Mouse (Mus musculus): ENCODE data around the gene Oxld1. TPM values are rescaled to one million over a fixed set of nuclear protein-coding genes. Genes with fewer than 3 reads are reported as not detected.
A peak's percentile ranks its signal among the peaks of the same experiment; 100 is the strongest.

The Oxld1 gene
- polyA plus RNA-seq, 1 experiment from 2014 or later = 13.1 TPM

DNA sequence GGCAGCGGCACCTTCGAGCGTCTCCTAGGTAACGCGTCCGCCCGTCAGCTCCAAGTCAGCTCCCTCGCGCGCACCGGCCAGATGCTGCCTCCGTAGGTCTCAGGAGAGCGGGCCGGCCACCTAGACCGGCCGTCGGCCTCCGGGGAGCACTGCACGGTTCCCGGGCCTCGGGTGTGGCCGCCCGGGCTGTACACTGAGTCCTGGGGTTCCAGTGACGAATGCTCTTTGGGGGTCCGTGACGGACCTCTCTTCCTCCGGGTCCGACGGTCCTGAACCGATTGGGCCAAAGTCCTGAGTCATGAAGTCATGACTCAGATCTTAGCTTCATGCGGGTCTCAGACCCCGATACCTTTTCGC lies 9.8 kb upstream of the Oxld1 start:
- H3K9ac ChIP-seq = peak overlapping the region; percentile 94
- H3K4me1 ChIP-seq = peaks cover 25% of the 10 kb centered on the region
- under 1% methylated on average over 33 of the region's 33 CpGs for WGBS
- peak overlapping the region; percentile 80 for H3K4me2 ChIP-seq
- ATAC-seq (ENCODE audit: insufficient number of reproducible peaks, low FRiP score, low TSS enrichment, low read depth) = peak; percentile 31
- H3K4me3 ChIP-seq = peak overlapping the region; percentile 100
- no peaks in the 10 kb centered on the region for H3K9me3 ChIP-seq
- peaks cover 63% of the 10 kb centered on the region for H3K36me3 ChIP-seq
- H3K27me3 ChIP-seq = no peaks in the 10 kb centered on the region
- H3K27ac ChIP-seq = peak overlapping the region; percentile 47; the same call in 1 of the 2 replicates

DNA sequence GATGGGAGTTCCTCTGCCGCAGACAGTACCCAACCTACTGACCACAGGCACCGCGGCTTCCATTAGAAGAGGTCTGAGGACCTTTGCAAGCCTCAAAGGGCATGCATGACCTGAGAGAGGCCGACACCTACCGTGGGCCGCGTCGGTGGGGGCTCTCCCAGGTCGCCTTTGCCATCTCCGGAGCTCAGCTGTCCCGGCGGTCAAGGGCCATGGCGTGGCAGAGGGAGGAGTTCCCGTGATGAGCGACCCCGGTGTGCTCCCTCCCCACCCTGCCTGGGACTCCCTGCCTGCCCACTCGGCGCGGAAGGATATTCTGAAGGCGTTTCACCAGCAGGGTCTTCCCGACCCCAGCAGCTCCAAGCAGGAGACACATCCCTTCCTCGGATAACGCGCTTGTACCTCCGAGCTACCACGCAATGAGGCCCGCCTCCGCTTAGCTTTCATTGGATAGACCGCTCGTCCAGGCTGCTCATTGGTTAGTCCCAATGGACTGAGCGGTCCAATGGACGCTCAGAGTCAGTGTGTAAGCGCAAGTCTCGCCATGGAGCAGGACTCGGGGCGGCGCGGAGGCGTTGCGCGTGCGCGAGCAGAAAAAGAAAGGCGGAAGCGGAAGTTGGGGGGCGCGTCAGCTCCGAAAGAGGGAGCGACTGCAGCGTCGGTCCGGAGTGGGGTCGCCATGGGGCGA lies 9.3 kb upstream of the Oxld1 start, which contains the start of gene Arl16:
Arl16 (minus strand) TSS at position 557 of the 685 bp plus-strand sequence.
- H3K4me3 ChIP-seq = peak within 1 kb of the TSS; percentile 100
- no peaks in the 10 kb centered on the region for H3K27me3 ChIP-seq
- WGBS = under 1% methylated on average over 51 of the region's 54 CpGs
- H3K9ac ChIP-seq = peak within 1 kb of the TSS; percentile 94
- H3K4me1 ChIP-seq = peaks cover 25% of the 10 kb centered on the region
- H3K4me2 ChIP-seq = peak within 1 kb of the TSS; percentile 89
- ATAC-seq (ENCODE audit: insufficient number of reproducible peaks, low FRiP score, low TSS enrichment, low read depth) = peak; percentile 99
- no peaks in the 10 kb centered on the region for H3K9me3 ChIP-seq
- peaks cover 62% of the 10 kb centered on the region for H3K36me3 ChIP-seq
- peak within 1 kb of the TSS; percentile 83 for H3K27ac ChIP-seq

DNA sequence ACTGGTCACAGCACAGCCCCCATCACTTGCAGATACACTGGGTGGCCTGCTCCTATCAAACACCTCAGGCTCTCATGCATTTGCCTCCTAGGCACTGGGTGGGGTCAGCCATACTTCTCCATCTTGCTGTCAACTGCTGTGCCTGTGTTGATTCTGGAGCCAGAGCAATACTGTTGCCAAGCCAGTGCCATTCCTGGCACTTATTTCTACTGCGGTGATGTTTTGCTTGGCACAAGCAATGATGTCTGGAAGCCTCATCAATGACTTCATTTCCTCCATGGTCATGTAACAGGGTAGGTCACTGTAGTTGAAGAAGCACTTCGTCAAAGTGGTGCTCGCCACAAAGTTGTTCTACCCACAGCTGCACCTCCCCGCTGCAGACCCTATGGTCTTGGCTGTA lies 7.7 kb upstream of the Oxld1 start:
- peaks cover 25% of the 10 kb centered on the region for H3K4me1 ChIP-seq
- 75% methylated on average over 4 of the region's 4 CpGs for WGBS
- 0 out of 2 replicates have a peak overlapping the region, but pooled peaks have one; percentile 89 for H3K4me2 ChIP-seq
- no peak overlapping the region for H3K27ac ChIP-seq
- no peaks in the 10 kb centered on the region for H3K9me3 ChIP-seq
- H3K4me3 ChIP-seq = peak overlapping the region; percentile 100; the same call in 1 of the 2 replicates
- no peaks in the 10 kb centered on the region for H3K27me3 ChIP-seq
- ATAC-seq (ENCODE audit: insufficient number of reproducible peaks, low FRiP score, low TSS enrichment, low read depth) = no peak
- H3K9ac ChIP-seq = no peak overlapping the region
- H3K36me3 ChIP-seq = peaks cover 61% of the 10 kb centered on the region

DNA sequence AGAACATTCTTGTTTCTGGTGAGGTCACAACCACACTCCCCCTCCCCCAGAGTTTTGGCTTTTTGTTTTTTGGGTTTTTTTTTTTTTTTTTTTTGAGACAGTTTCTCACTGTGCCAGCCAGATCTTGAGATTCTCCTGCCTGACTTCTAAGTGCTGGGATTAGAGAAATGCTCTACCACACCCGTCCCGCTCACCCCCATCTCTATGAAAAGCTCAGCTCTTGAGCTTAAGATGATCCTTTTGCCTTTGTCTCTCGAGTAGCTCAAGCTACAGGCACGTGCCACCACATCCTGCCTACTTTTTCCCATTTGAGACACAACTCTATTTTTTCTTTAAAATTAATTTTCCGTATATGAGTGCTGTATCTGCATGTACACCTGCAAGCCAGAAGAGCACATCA lies 6.5 kb upstream of the Oxld1 start:
- H3K27me3 ChIP-seq = no peaks in the 10 kb centered on the region

DNA sequence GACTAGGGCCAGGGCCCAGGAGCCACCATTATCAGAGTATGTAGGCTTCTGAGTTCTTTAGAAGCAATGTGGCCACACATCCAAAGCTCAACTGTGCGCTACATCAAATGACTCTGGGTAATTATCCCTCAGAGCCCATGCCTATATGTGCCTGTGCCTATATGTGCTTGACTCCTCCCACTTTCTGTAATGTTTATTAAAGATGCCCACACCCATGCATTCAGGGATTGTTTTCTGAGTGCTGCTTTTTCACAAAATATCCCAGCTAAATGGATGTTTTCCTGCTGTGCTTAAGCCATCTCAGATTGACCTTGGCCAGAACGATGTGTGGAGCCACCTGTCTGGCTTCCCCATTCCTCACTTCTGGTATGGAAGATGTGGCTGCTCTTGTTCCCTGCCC lies 5.7 kb upstream of the Oxld1 start:
- Histone ChIP-seq H3K4me3 (no peak overlapping the region), H3K9ac (no peak overlapping the region), H3K36me3 (peaks cover 52% of the 10 kb centered on the region), H3K4me1 (peaks cover 33% of the 10 kb centered on the region), H3K27ac (no peak overlapping the region), H3K27me3 (no peaks in the 10 kb centered on the region), H3K9me3 (no peaks in the 10 kb centered on the region), H3K4me2 (no peak overlapping the region)
- ATAC-seq (ENCODE audit: insufficient number of reproducible peaks, low FRiP score, low TSS enrichment, low read depth) = no peak
- WGBS = 85% methylated on average over 2 of the region's 2 CpGs

More for the DNA sequence above, 6.5 kb upstream of the Oxld1 start:
- H3K9ac ChIP-seq = no peak overlapping the region
- no peak for ATAC-seq (ENCODE audit: insufficient number of reproducible peaks, low FRiP score, low TSS enrichment, low read depth)
- WGBS = 81% methylated on average over 5 of the region's 5 CpGs
- H3K27ac ChIP-seq = no peak overlapping the region
- peaks cover 28% of the 10 kb centered on the region for H3K4me1 ChIP-seq
- no peak overlapping the region for H3K4me2 ChIP-seq
- H3K9me3 ChIP-seq = no peaks in the 10 kb centered on the region
- no peak overlapping the region for H3K4me3 ChIP-seq
- H3K36me3 ChIP-seq = peaks cover 56% of the 10 kb centered on the region

DNA sequence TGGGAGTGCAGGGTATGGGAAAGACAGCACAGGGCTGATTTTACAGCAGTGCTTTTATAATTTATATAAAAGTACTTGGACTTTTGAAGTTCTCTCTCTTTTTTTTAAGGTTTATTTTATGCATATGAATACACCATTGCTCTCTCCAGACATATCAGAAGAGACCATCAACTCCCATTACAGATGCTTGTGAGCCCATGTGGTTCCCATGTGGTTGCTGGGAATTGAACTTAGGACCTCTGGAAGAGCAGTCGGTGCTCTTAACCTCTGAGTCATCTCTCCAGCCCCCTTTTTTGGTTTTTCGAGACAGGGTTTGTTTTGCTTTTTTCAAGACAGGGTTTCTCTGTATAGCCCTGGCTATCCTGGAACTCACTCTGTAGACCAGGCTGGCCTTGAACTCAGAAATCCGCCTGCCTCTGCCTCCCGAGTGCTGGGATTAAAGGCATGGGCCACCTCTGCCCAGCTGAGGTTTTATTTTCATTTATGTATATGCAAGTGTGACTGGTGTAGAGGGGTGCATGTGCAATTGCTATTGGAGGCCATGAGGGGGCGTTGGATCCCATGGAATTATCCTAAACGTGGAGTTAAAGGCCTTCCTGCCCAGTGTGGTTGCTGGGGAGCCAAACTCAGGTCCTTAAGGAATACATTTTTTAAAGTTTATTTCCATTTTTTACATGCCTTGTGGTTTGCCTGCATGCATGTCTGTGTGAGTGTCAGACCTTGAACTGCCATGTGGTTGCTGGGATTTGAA lies 1.2 kb upstream of the Oxld1 start:
- H3K9me3 ChIP-seq = no peaks in the 10 kb centered on the region
- no peak for ATAC-seq (ENCODE audit: insufficient number of reproducible peaks, low FRiP score, low TSS enrichment, low read depth)
- peak overlapping the region; percentile 76 for H3K4me3 ChIP-seq
- H3K27me3 ChIP-seq = no peaks in the 10 kb centered on the region
- no peak overlapping the region for H3K27ac ChIP-seq
- H3K36me3 ChIP-seq = peaks cover 43% of the 10 kb centered on the region
- H3K9ac ChIP-seq = peak overlapping the region; percentile 95; the same call in 1 of the 2 replicates
- peak overlapping the region; percentile 76 for H3K4me2 ChIP-seq
- peaks cover 20% of the 10 kb centered on the region for H3K4me1 ChIP-seq
- 62% methylated on average over 6 of the region's 6 CpGs for WGBS

DNA sequence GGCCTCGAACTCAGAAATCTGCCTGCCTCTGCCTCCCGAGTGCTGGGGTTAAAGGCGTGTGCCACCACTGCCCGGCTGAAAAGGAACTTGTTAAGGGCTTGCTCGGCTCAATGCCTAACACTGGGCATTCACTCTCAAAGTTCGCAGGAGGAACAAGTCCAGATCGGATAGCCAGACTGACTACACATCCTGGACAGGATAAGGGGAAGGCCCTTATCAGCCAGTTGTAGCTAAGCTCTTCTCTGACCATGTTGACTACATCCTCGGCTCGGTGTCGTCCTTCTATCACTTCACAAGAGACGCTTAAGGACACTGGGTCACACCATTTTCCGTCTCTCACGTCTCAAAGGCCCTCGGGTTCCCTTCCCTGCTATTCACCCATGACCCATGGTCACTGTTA lies 498 bp downstream of the Oxld1 start:
- Histone ChIP-seq H3K9me3 (no peaks in the 10 kb centered on the region), H3K9ac (peak overlapping the region; percentile 95), H3K36me3 (peaks cover 27% of the 10 kb centered on the region), H3K4me3 (peak overlapping the region; percentile 76), H3K4me1 (peaks cover 20% of the 10 kb centered on the region), H3K27ac (peak overlapping the region; percentile 81), H3K27me3 (no peaks in the 10 kb centered on the region), H3K4me2 (peak overlapping the region; percentile 76)
- no peak for ATAC-seq (ENCODE audit: insufficient number of reproducible peaks, low FRiP score, low TSS enrichment, low read depth)
- 29% methylated on average over 14 of the region's 14 CpGs for WGBS

DNA sequence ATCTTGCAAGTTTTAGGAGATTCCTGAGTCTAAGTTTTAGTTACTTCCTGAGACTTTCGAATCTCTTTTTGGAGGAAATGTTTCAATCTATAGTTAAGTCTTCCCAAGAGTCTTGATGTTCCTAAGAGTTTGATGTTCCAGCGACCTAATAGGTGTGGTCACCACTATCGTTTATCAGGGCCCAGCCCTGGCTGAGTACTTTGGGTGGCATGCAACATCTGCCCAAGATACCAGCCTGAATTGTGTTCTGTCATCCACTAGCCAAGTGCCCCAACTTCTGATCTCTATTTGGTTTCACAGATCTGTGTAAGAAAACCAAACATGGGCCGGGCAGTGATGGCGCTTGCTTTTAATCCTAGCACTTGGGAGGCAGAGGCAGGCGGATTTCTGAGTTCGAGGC lies 2.5 kb downstream of the Oxld1 start:
- no peak for ATAC-seq (ENCODE audit: insufficient number of reproducible peaks, low FRiP score, low TSS enrichment, low read depth)
- H3K4me2 ChIP-seq = no peak overlapping the region
- H3K27ac ChIP-seq = no peak overlapping the region
- peaks cover 20% of the 10 kb centered on the region for H3K4me1 ChIP-seq
- H3K4me3 ChIP-seq = no peak overlapping the region
- no peak overlapping the region for H3K9ac ChIP-seq
- peaks cover 10% of the 10 kb centered on the region for H3K36me3 ChIP-seq
- no peaks in the 10 kb centered on the region for H3K9me3 ChIP-seq
- H3K27me3 ChIP-seq = no peaks in the 10 kb centered on the region
- 93% methylated on average over 7 of the region's 7 CpGs for WGBS

DNA sequence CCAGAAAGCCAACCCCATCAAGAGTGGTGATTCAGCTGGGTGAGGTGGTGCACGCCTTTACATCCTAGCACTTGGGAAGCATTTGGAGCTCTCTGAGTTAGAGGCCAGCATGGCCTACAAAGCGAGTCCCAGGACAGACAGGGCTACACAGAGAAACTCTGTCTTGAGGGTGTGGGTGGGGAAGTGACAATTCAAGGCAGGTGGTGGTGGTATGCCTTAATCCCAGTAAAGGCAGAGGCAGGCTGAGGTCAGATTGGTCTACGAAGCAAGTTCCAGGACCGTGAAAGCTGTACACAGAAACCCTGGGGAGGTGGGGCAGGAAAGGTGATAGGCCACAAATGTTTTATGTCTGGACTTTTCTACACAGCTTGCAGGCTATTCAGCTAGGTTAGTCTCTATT lies 2.9 kb downstream of the Oxld1 start:
- Histone ChIP-seq H3K4me1 (peaks cover 20% of the 10 kb centered on the region), H3K27ac (no peak overlapping the region), H3K27me3 (no peaks in the 10 kb centered on the region), H3K36me3 (peaks cover 7% of the 10 kb centered on the region), H3K9ac (no peak overlapping the region), H3K9me3 (no peaks in the 10 kb centered on the region), H3K4me3 (no peak overlapping the region), H3K4me2 (no peak overlapping the region)
- 82% methylated on average over 4 of the region's 4 CpGs for WGBS
- ATAC-seq (ENCODE audit: insufficient number of reproducible peaks, low FRiP score, low TSS enrichment, low read depth) = no peak

DNA sequence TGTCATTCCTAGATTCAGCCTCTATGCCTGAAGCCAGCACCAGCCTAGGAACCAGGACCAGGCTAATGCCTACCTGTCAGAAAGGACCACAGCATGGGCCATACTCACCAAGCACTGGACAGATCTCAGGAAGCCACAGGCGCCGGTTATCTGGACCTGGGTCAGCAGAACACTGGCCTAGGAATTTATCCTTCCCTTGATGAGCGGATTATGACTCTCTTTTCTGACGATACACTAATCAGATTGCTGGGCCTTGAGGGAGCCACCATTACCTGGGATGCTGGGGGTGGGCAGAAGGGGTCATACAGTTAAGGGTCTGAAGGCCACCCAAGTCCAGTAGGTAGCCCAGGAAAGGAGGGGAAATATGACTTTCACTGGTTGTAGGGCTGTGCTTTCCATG lies 4.6 kb downstream of the Oxld1 start, which contains the start of gene Pde6g:
Pde6g (minus strand) TSS at position 195 of the 400 bp plus-strand sequence.
- no peak within 1 kb of the TSS for H3K4me2 ChIP-seq
- H3K9me3 ChIP-seq = no peaks in the 10 kb centered on the region
- peaks cover 7% of the 10 kb centered on the region for H3K4me1 ChIP-seq
- 88% methylated on average over 4 of the region's 4 CpGs for WGBS
- H3K4me3 ChIP-seq = no peak within 1 kb of the TSS
- no peak for ATAC-seq (ENCODE audit: insufficient number of reproducible peaks, low FRiP score, low TSS enrichment, low read depth)
- 0 out of 2 replicates have a peak within 1 kb of the TSS, but pooled peaks have one; percentile 7 for H3K9ac ChIP-seq
- H3K27ac ChIP-seq = no peak within 1 kb of the TSS
- no peaks in the 10 kb centered on the region for H3K27me3 ChIP-seq
- 0 out of 2 replicates have a peak, but pooled peaks cover 3% of the 10 kb centered on the region for H3K36me3 ChIP-seq

DNA sequence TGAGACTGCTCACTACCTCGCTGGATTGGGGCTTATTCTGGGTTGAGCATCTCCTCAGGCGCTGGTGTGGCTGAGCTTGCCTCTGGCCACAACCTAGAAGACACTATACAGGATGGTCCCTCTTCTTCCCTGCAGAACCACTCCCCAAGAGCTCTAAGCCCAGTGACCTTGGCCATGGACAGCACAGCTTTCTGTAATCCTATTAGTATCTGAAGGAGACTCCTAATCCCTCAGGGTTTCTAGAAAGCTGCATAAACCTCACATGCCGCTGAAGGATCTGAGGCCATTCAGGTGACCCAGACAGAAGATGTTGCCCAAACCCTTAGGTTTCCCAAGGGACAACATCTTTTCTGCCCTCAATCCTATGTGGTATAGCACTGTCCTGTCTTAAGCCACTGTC lies 5.6 kb downstream of the Oxld1 start:
- Histone ChIP-seq H3K27me3 (no peaks in the 10 kb centered on the region), H3K4me1 (peaks cover 5% of the 10 kb centered on the region)
- 69% methylated on average over 3 of the region's 3 CpGs for WGBS

DNA sequence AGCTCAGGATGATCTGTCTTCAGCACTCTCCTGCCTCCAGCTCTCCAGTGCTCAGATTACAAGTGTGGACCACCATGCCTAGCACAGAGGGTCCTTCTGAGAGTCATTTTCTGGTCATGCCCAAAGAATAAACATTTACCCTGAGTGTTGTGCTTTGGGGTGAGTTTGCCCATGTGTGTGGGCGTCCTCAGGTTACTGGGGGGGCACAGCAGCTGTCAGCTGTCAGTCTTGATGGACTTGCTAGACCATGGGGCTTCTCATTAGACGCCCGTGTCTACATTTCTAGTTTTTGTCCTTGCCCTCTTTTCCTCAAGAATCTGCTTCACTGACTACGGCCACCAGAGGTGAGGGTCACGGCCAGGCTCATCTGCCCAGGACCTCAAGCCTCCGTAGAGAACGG lies 10.7 kb downstream of the Oxld1 start:
- H3K9me3 ChIP-seq = no peaks in the 10 kb centered on the region
- 74% methylated on average over 7 of the region's 7 CpGs for WGBS
- H3K27ac ChIP-seq = no peak overlapping the region
- H3K27me3 ChIP-seq = no peaks in the 10 kb centered on the region
- ATAC-seq (ENCODE audit: insufficient number of reproducible peaks, low FRiP score, low TSS enrichment, low read depth) = no peak
- H3K4me3 ChIP-seq = no peak overlapping the region
- H3K9ac ChIP-seq = no peak overlapping the region
- no peak overlapping the region for H3K4me2 ChIP-seq
- no peaks in the 10 kb centered on the region for H3K4me1 ChIP-seq
- H3K36me3 ChIP-seq = no peaks in the 10 kb centered on the region

More for the DNA sequence above, 5.6 kb downstream of the Oxld1 start:
- Histone ChIP-seq H3K27ac (no peak overlapping the region), H3K36me3 (0 out of 2 replicates have a peak, but pooled peaks cover 3% of the 10 kb centered on the region), H3K4me3 (no peak overlapping the region), H3K9ac (no peak overlapping the region), H3K9me3 (no peaks in the 10 kb centered on the region), H3K4me2 (no peak overlapping the region)
- ATAC-seq (ENCODE audit: insufficient number of reproducible peaks, low FRiP score, low TSS enrichment, low read depth) = no peak

Measured in limb, embryonic 15.5 days (tissue).